Mouse (Mus musculus): ENCODE measurements at regions not wholly inside any gene's neighbourhood (a gene's known extent, or its start where the extent isn't known, plus 50 kb on each side); places are given as distances from the start of the nearest gene placed in this dataset.

- no peak overlapping the region for H3K9ac ChIP-seq (ENCODE audit: low read depth, low read length)
- no peak overlapping the region for H3K4me2 ChIP-seq (replicated peaks; ENCODE audit: low read depth)
- H3K4me3 ChIP-seq (ENCODE audit: low read depth, low read length), result no peak overlapping the region
- TF ChIP-seq CTCF (IDR thresholded peaks at IDR 0.05; ENCODE audit: low read depth), result no peak
- ATAC-seq, result no peak
- H3K27ac ChIP-seq (ENCODE audit: low read depth, low read length), result no peak overlapping the region
- H3K36me3 ChIP-seq (ENCODE audit: control insufficient read depth, insufficient read depth), result no peaks in the 10 kb centered on the region
- H3K9me3 ChIP-seq (ENCODE audit: control insufficient read depth), result no peaks in the 10 kb centered on the region
- no peaks in the 10 kb centered on the region for H3K4me1 ChIP-seq (replicated peaks; ENCODE audit: control insufficient read depth, insufficient read depth, low read length)
- H3K27me3 ChIP-seq (replicated peaks; ENCODE audit: control insufficient read depth, insufficient read depth, low read length), result no peaks in the 10 kb centered on the region
These were observed 329.7 kb upstream of the Chrm2 start for GRCm38 (mm10) chr6:36058206-36058605.

GRCm38 (mm10) chr6:36060411-36060810, 327.5 kb upstream of the Chrm2 start:
- H3K36me3 ChIP-seq (ENCODE audit: control insufficient read depth, insufficient read depth), result no peaks in the 10 kb centered on the region
- no peak overlapping the region for H3K9ac ChIP-seq (ENCODE audit: low read depth, low read length)
- H3K4me2 ChIP-seq (replicated peaks; ENCODE audit: low read depth), result no peak overlapping the region
- no peaks in the 10 kb centered on the region for H3K27me3 ChIP-seq (replicated peaks; ENCODE audit: control insufficient read depth, insufficient read depth, low read length)
- no peak overlapping the region for H3K27ac ChIP-seq (ENCODE audit: low read depth, low read length)
- TF ChIP-seq CTCF (IDR thresholded peaks at IDR 0.05; ENCODE audit: low read depth), result no peak
- ATAC-seq, result no peak
- H3K9me3 ChIP-seq (ENCODE audit: control insufficient read depth), result no peaks in the 10 kb centered on the region
- no peaks in the 10 kb centered on the region for H3K4me1 ChIP-seq (replicated peaks; ENCODE audit: control insufficient read depth, insufficient read depth, low read length)
- no peak overlapping the region for H3K4me3 ChIP-seq (ENCODE audit: low read depth, low read length)
- WGBS, result 39% methylated on average over 1 of the region's 1 CpGs

DNA sequence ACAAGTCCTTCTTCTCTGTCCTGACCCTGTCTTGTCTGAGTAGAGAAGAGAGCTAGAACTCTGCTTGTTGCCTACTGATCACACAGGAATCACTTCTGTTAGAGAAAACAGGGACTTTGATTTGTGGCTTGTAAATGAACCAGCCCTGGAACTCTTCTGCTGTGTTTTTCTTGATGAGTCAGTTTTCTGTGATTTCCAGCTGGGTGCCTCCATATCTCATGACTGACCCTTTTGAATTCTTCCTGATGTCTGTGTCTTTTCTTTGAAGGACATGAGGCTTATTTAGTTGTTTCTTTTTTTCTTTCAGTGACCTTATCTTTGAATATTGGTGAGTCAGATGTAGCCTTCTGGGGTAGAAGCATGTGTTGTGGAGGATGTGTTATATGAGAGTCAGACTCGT, 323.0 kb upstream of the Chrm2 start:
- H3K36me3 ChIP-seq (ENCODE audit: control insufficient read depth, insufficient read depth), result no peaks in the 10 kb centered on the region
- no peaks in the 10 kb centered on the region for H3K9me3 ChIP-seq (ENCODE audit: control insufficient read depth)
- H3K4me3 ChIP-seq (ENCODE audit: low read depth, low read length), result no peak overlapping the region
- H3K27me3 ChIP-seq (replicated peaks; ENCODE audit: control insufficient read depth, insufficient read depth, low read length), result no peaks in the 10 kb centered on the region
- no peak overlapping the region for H3K4me2 ChIP-seq (replicated peaks; ENCODE audit: low read depth)
- no peak overlapping the region for H3K9ac ChIP-seq (ENCODE audit: low read depth, low read length)
- WGBS, result 73% methylated on average over 1 of the region's 1 CpGs
- no peak for TF ChIP-seq CTCF (IDR thresholded peaks at IDR 0.05; ENCODE audit: low read depth)
- no peak overlapping the region for H3K27ac ChIP-seq (ENCODE audit: low read depth, low read length)
- H3K4me1 ChIP-seq (replicated peaks; ENCODE audit: control insufficient read depth, insufficient read depth, low read length), result no peaks in the 10 kb centered on the region
- no peak for ATAC-seq

- Histone ChIP-seq H3K27me3 (replicated peaks; ENCODE audit: control insufficient read depth, insufficient read depth, low read length) (no peaks in the 10 kb centered on the region), H3K4me3 (ENCODE audit: low read depth, low read length) (no peak overlapping the region), H3K9me3 (ENCODE audit: control insufficient read depth) (no peaks in the 10 kb centered on the region), H3K4me2 (replicated peaks; ENCODE audit: low read depth) (no peak overlapping the region), H3K36me3 (ENCODE audit: control insufficient read depth, insufficient read depth) (no peaks in the 10 kb centered on the region), H3K4me1 (replicated peaks; ENCODE audit: control insufficient read depth, insufficient read depth, low read length) (no peaks in the 10 kb centered on the region), H3K27ac (ENCODE audit: low read depth, low read length) (no peak overlapping the region), H3K9ac (ENCODE audit: low read depth, low read length) (no peak overlapping the region)
- TF ChIP-seq CTCF (IDR thresholded peaks at IDR 0.05; ENCODE audit: low read depth), result no peak
- no peak for ATAC-seq
- WGBS, result 65% methylated on average over 2 of the region's 2 CpGs
These were observed 319.2 kb upstream of the Chrm2 start for GRCm38 (mm10) chr6:36068690-36069089.

DNA sequence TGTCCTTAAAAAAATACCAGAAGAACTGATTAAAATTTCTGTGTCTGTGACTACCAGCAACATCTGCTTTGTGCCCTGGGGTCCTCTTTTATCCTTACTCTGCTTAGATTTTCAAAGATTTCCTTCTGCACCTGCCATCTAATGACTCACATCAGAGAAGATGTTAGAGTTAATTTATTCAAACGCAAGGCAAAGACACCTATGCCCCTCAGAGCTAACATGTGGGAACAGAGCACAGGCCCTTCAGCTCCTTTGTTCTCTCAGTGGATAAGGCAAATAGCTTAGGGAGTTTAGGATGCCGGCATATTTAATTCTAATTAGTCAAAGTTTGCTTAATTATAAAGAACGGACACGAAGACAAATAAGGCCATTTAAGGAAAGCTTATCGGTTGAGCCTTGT, 308.3 kb upstream of the Chrm2 start:
- TF ChIP-seq CTCF (IDR thresholded peaks at IDR 0.05; ENCODE audit: low read depth), result no peak
- Histone ChIP-seq H3K27me3 (replicated peaks; ENCODE audit: control insufficient read depth, insufficient read depth, low read length) (no peaks in the 10 kb centered on the region), H3K9me3 (ENCODE audit: control insufficient read depth) (no peaks in the 10 kb centered on the region), H3K9ac (ENCODE audit: low read depth, low read length) (no peak overlapping the region), H3K27ac (ENCODE audit: low read depth, low read length) (no peak overlapping the region), H3K4me2 (replicated peaks; ENCODE audit: low read depth) (no peak overlapping the region), H3K36me3 (ENCODE audit: control insufficient read depth, insufficient read depth) (no peaks in the 10 kb centered on the region), H3K4me1 (replicated peaks; ENCODE audit: control insufficient read depth, insufficient read depth, low read length) (no peaks in the 10 kb centered on the region), H3K4me3 (ENCODE audit: low read depth, low read length) (no peak overlapping the region)
- 73% methylated on average over 5 of the region's 5 CpGs for WGBS
- no peak for ATAC-seq

- no peak overlapping the region for H3K4me3 ChIP-seq (ENCODE audit: low read depth, low read length)
These were observed 294.3 kb upstream of the Chrm2 start for GRCm38 (mm10) chr6:36093584-36093983.

GRCm38 (mm10) chr6:36094075-36094474, 293.8 kb upstream of the Chrm2 start:
- Histone ChIP-seq H3K4me3 (ENCODE audit: low read depth, low read length) (no peak overlapping the region), H3K4me1 (replicated peaks; ENCODE audit: control insufficient read depth, insufficient read depth, low read length) (no peaks in the 10 kb centered on the region), H3K36me3 (ENCODE audit: control insufficient read depth, insufficient read depth) (no peaks in the 10 kb centered on the region), H3K9ac (ENCODE audit: low read depth, low read length) (no peak overlapping the region), H3K4me2 (replicated peaks; ENCODE audit: low read depth) (no peak overlapping the region), H3K27ac (ENCODE audit: low read depth, low read length) (no peak overlapping the region), H3K27me3 (replicated peaks; ENCODE audit: control insufficient read depth, insufficient read depth, low read length) (no peaks in the 10 kb centered on the region), H3K9me3 (ENCODE audit: control insufficient read depth) (no peaks in the 10 kb centered on the region)
- TF ChIP-seq CTCF (IDR thresholded peaks at IDR 0.05; ENCODE audit: low read depth), result no peak
- ATAC-seq, result no peak
- WGBS, result 87% methylated on average over 1 of the region's 1 CpGs

More at GRCm38 (mm10) chr6:36093584-36093983, 294.3 kb upstream of the Chrm2 start:
- no peak overlapping the region for H3K4me2 ChIP-seq (replicated peaks; ENCODE audit: low read depth)
- H3K9ac ChIP-seq (ENCODE audit: low read depth, low read length), result no peak overlapping the region
- H3K36me3 ChIP-seq (ENCODE audit: control insufficient read depth, insufficient read depth), result no peaks in the 10 kb centered on the region
- no peaks in the 10 kb centered on the region for H3K4me1 ChIP-seq (replicated peaks; ENCODE audit: control insufficient read depth, insufficient read depth, low read length)
- no peaks in the 10 kb centered on the region for H3K27me3 ChIP-seq (replicated peaks; ENCODE audit: control insufficient read depth, insufficient read depth, low read length)
- 92% methylated on average over 2 of the region's 2 CpGs for WGBS
- H3K27ac ChIP-seq (ENCODE audit: low read depth, low read length), result no peak overlapping the region
- no peak for ATAC-seq
- no peak for TF ChIP-seq CTCF (IDR thresholded peaks at IDR 0.05; ENCODE audit: low read depth)
- H3K9me3 ChIP-seq (ENCODE audit: control insufficient read depth), result no peaks in the 10 kb centered on the region

Measured in intestine, postnatal 0 days (tissue).